Mouse (Mus musculus) C2C12 (cell line): ENCODE data around the gene Stat5a.

ENCODE experiments used
- CTCF ChIP-seq: IDR thresholded peaks from one replicate; pipeline ENCODE4 v1.5.1; 2011; ENCODE audit not compliant: control insufficient read depth, insufficient read depth, insufficient read length
- FOSL1 ChIP-seq: IDR thresholded peaks from one replicate; pipeline ENCODE4 v1.8.0; 2011; ENCODE audit warnings: mild to moderate bottlenecking, low read length; ENCODE audit not compliant: poor library complexity, insufficient read depth, severe bottlenecking
- MAX ChIP-seq: IDR thresholded peaks from one replicate; pipeline ENCODE4 v1.6.1; 2011; ENCODE audit warnings: mild to moderate bottlenecking, control low read depth
- USF1 ChIP-seq: IDR thresholded peaks from one replicate; pipeline ENCODE4 v1.6.1; 2011; ENCODE audit warnings: low read depth, mild to moderate bottlenecking, control low read depth, moderate library complexity

GRCm38 (mm10) chr11:100816801-100817200, 42.4 kb upstream of the Stat5a start:
- TF ChIP-seq CTCF = no peak
- TF ChIP-seq MAX = no peak
- TF ChIP-seq FOSL1 = no peak
- no peak for TF ChIP-seq USF1
